Mouse (Mus musculus) embryo, embryonic 11 days (tissue): ENCODE data around the gene B3gnt9.

Source experiments
- DNase-seq: peaks from one replicate; pipeline ENCODE4 v3.0.0-alpha.2; 2015

Gene B3gnt9

DNA sequence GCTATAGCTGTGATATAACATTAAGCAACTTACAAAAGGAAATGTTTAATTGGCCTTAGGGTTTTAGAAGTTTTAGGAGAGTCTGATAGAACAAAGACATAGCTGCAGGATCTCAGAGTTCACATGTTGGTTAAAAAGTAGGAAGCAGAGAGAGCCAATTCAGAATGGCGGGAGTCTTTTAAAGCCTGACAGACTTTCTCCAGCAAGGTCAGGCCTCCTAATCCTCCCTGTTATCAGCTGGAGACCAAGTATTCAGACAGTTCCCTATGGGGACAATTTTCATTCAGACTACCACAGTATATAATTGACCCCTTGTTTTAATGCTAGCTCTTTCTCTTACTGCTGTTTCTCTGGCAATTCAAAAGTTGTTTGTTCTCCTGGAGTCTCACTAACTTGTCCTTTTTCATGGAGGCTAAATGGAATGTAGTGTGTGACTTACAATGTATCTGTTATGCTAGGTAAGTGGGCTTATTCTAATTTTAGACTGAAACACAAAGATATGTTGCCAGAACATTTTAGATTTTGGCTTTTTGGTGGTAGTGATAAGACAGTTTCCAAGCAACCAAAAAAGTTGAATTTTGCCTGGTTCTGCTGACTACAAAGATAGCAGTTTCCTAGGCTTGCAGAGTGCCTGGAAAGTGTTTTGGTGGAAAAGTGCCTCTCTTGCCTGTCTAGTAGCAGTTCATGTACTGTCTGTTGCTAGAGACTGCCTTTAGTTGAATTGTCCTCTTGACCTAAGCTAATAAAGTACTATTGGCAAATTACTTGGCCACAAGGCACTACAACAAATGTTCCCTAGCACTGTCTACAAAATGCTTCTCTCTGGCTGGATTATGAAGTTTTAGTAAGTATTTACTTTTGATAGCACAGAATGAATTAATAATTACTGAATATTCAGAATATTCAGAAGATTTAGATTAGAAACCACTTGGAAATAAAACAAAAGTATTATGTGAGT is 45.5 kb downstream of the B3gnt9 start:
- no peak for DNase-seq

DNA sequence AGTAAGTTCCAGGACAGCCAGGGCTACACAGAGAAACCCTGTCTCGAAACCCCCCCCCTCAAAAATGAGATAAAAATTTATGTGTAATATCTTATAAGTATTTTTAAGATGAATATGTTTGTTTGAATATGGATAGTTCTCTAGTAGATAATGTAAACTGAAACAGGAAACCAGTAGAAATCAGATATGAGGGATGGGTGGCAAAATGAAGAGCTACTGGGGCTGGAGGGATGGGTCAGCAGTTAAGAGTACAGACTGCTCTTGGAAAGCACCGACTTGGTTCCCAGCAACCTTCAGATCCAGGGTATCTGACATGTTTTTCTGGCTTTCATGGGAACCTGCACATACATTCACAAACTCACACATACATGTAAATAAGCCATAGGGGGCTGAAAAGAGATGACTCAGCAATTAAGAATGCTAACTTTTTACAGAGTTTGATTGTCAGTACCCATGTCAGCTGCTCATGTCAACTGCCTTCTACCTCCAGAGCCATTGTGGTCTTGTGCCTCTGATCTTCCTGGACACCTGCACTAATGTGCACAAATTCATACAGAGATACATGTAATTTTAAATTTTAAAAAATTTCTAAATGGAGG is 47.2 kb downstream of the B3gnt9 start:
- DNase-seq, result no peak

GRCm38 (mm10) chr8:105206766-105207275 is 48.1 kb downstream of the B3gnt9 start:
- no peak for DNase-seq

DNA sequence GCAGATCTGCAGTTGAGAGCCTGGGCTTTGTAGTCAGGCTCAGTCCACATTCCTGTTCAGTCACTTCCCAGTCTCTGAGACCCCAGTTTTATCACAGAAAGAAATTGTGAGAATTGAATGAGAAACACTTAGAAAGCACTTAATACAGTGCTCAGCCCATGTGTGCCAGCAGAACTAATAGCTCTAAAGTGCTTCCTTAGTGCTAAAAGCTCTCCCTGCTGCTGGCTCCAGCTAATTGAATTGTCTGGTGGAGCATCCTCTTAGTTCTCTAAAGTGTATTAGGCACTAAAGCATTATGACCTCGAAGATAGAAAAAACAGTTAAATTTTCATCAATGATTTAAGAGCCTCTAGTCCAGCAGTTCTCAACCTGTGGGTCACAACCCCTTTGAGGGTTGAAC is 49.2 kb downstream of the B3gnt9 start:
- no peak for DNase-seq
